Mouse (Mus musculus): ENCODE measurements around the gene Nipal1.

Gene Nipal1

GRCm38 (mm10) chr5:72647418-72647907 lies at the start of gene Nipal1:
Nipal1 (plus strand) TSS chr5:72647795.
- ChIA-PET POLR2A (interaction anchor here in 2 of 4 experiments (0.5 to 0.8 kb wide), 3 partner anchors 63 to 475 kb away, joined by 3 read pairs; partner anchors contain the start of gene Nfxl1 (in 1 of the 2)), CTCF (interaction anchor here in 3 of 4 experiments (0.5 to 3.0 kb wide), 3 partner anchors 17 to 308 kb away, joined by 3 to 14 read pairs (median 3); no protein-coding TSS in a partner anchor)

- ChIA-PET CTCF (interaction anchor here (0.6 to 1.8 kb wide), 17 partner anchors 10 to 448 kb away, joined by 3 to 14 read pairs (median 3); partner anchors contain the start of gene Gm5868 (in 1 of the 4)), POLR2A (interaction anchor here in 2 of 4 experiments (1.2 kb wide), 2 partner anchors 41 to 42 kb away, joined by 3 read pairs; partner anchors contain the start of gene Nfxl1 (in 2 of the 2))
Observed at GRCm38 (mm10) chr5:72601006-72601405, 46.6 kb upstream of the Nipal1 start.

DNA sequence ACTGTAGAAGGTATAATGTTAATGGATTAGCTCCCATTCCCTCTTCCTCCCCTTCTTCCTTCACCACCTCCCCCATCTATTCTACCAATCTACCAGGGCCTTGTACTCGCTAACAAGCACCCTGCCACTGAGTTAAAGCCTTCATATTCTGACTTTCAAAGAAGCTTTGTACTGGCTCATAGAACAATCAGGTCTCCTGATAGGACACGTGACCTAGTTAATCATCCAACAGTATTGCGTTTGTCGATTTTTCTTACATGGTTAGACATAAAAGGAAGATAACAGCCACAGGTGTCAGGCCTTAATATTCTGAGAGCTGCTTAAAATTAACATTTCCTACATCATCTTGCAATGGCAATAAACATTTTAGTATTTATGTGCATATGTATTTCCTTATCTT lies 44.5 kb upstream of the Nipal1 start:
- POLR2A ChIA-PET = no interaction called here

DNA sequence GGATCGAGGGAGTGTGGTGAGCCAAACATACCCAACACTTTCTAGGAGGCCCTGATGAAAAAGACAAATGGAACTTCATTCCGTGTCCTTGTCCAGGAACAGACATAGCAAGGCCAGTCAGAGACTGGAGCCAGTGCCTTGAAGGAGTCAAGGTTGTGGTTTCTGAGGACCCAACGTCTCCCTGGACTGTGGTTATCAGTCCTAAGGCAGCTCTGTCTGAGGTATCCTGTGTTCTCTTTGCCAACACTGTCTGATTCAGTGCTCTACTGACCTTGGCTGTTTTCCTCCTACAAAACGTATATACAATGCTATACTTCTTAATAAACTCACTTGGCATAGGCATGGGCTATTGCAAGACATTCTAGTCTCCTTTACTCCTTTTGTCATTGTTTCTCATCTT lies 30.2 kb upstream of the Nipal1 start:
- POLR2A ChIA-PET = no interaction called here
- CTCF ChIA-PET = no interaction called here

More for the DNA sequence above, 44.5 kb upstream of the Nipal1 start:
- CTCF ChIA-PET = no interaction called here

DNA sequence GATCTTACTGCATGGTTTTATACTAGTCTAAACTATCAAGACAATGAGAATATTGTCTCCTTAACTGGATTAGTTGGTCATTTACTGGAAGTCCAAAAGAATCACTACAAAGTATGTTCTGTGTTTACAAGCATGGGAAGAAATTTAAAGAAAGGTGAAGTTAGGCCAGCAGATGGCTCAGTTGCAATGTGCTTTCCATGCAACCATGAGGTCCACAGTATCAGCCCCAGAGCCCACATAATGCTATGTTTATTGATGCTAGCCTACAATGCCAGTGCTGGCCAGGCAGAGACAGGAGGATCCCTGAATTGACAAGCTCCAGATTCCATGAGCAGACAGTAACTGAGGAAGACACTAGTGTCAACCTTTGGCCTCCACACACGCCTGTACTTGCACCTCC lies 26.6 kb upstream of the Nipal1 start:
- ChIA-PET POLR2A (no interaction called here), CTCF (interaction anchor here in 1 of 4 experiments (0.6 kb wide), 1 partner anchor 45 kb away, joined by 9 read pairs; no protein-coding TSS in a partner anchor)

DNA sequence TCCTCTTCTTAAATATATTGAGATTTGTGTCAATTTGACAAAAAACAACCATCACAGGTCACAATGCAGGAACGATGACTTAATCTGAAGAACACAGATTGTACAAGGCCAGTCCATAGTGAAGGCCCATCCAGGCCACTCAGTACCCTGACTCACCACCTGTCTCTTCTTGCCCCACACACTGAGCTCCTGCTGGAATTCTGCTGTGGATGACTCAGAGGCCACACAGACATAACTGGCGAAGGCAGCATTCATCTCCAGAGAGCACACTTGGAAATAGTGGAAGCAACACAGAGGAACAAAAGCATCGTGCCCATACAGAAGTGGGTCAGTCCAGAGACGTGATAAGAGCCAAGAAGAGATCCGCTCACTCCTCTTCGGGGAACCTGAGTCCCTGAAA lies 17.6 kb upstream of the Nipal1 start:
- ChIA-PET POLR2A (no interaction called here), CTCF (no interaction called here)

DNA sequence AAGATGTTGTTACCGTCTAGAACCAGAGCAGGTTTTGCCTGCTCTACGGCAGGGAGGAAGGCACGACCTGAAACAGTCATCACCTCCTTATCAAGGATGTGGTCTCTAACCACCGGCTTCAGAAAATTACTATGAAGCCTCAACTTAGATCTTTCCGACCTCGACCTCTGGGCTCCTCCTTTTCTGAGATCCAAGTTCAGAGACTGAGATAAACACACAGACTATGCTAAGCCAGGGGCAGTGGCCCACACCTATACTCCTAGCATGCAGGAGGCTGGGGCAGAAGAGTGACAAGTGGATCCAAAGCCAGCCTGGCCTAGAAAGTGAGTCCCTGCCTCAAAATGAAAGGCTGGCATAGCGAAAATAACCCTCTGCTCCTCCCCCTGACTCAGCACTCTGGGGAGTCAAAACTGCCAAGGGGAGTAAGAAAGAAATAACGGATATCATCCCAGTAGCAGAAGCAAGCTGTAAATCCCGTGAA lies 12.8 kb upstream of the Nipal1 start:
- ChIA-PET CTCF (no interaction called here), POLR2A (no interaction called here)

- POLR2A ChIA-PET = no interaction called here
- CTCF ChIA-PET = no interaction called here
Observed at GRCm38 (mm10) chr5:72636122-72636521, 11.5 kb upstream of the Nipal1 start.

DNA sequence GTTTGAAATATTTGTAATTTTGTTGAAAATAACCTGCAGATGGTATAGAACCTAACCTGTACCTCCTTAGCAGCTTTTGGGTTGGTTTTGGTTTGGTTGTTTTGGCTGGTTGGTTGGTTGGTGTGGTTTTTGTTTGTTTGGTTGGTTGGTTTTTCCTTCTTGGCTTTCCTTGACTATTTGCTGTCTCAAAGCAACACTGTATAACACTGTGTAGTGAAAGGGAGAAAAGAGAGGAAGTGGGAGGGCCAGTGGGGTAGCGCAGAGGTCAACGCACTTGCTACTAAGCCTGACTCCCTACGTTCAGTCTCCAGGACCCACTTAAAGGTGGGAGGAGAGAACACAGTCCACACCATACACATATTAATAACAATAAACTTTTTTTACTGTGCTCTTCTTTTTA lies 11.0 kb upstream of the Nipal1 start:
- CTCF ChIA-PET = no interaction called here

GRCm38 (mm10) chr5:72640072-72640471 lies 7.5 kb upstream of the Nipal1 start:
- ChIA-PET POLR2A (no interaction called here), CTCF (no interaction called here)

More for the DNA sequence above, 11.0 kb upstream of the Nipal1 start:
- POLR2A ChIA-PET = no interaction called here

DNA sequence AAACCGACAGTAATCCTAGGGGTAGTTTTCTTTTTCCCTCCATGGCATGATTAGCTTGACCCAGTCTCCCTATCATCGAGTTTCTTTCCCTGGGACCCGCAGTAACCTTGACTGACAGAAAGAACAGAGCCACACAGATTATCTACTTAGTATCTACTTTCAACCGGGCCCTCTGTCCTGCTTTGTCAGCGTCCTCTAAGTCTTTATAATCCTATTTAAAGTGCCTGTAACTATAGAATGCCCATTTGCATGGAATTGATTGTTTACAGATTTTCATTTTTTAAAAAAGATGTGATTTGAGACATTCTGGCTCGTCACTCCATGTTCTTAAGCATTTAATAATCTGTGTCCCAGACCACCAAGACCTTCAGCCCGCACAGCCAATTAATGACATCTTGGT lies 3.9 kb upstream of the Nipal1 start:
- POLR2A ChIA-PET = interaction anchor here in 1 of 4 experiments (0.6 kb wide), 1 partner anchor 141 kb away, joined by 3 read pairs; no protein-coding TSS in a partner anchor
- CTCF ChIA-PET = no interaction called here

DNA sequence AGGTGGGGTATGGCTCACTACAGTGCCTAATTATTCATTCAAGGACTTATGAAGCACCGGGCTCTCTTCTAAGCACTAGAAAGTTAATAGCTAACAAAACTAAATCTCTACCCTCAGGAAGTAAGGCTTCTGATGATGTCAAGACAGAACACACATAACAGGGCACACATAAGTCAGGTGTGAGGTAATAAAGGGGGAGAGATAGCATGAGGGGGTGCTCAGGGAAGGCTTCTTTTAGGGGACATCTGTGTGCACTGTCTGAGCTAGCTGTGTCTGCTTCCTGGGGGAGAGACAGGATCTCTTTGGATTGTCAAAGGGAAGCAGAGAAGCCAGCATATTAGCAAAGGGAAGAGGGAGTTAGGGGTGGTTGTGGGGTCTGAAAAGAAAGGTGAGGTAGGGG lies 3.4 kb upstream of the Nipal1 start, which contains the start of gene Cnga1:
Gene Cnga1, minus strand, starts transcription at position 101 of the 400 bp plus-strand sequence.
- ChIA-PET CTCF (interaction anchor here in 2 of 4 experiments (1.2 to 1.7 kb wide), 2 partner anchors 18 to 43 kb away, joined by 4 to 5 read pairs; no protein-coding TSS in a partner anchor), POLR2A (interaction anchor here in 1 of 4 experiments (0.5 kb wide), 1 partner anchor 158 kb away, joined by 3 read pairs; no protein-coding TSS in a partner anchor)

DNA sequence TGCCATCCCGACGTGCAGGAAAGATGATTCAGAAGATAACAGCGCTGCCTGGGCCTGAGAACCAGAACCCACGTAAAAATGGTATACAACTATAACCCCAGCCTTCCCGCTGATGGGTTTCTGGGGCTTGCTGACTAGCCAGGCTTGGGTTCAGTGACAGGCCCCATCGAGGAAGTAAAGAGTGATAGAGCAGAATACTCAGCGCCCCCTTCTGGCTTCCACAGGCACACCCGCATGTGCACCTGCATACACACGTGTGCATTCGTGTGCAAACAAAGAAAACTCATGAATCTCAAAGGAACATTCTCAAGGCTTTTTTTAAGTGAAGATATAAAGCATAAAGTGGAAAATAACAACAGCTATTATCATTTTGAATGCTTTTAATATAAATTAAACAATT lies 1.5 kb upstream of the Nipal1 start:
- CTCF ChIA-PET = interaction anchor here in 1 of 4 experiments (1.7 kb wide), 1 partner anchor 45 kb away, joined by 5 read pairs; no protein-coding TSS in a partner anchor
- POLR2A ChIA-PET = no interaction called here

DNA sequence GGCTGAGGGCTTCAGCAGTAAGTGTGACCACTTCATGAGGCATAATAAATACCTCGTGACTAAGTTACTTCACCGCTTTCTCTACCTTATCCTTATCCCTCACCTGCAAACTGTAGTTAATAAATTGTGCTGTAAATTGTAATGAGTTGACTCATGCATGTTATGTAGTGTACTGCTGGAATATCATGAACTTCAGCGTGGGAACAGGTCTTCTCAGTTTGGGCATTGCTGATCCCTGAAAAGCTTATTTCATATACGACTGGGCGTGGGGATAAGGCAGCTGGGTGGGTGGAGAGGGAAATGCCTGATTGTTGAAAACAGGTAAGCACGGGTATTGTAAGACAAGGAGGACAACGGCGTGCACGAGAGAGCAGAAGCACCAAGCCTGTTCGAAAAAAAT lies 599 bp upstream of the Nipal1 start:
- ChIA-PET POLR2A (interaction anchor here in 2 of 4 experiments (0.5 kb wide), 2 partner anchors 63 to 88 kb away, joined by 3 read pairs; partner anchors contain the start of gene Nfxl1 (in 1 of the 2)), CTCF (interaction anchor here in 2 of 4 experiments (0.5 to 3.0 kb wide), 2 partner anchors 18 to 307 kb away, joined by 3 to 14 read pairs; no protein-coding TSS in a partner anchor)

GRCm38 (mm10) chr5:72647958-72648595 lies 482 bp downstream of the Nipal1 start:
- ChIA-PET CTCF (interaction anchor here in 3 of 4 experiments (0.5 to 3.0 kb wide), 4 partner anchors 16 to 298 kb away, joined by 3 to 14 read pairs (median 3); no protein-coding TSS in a partner anchor), POLR2A (interaction anchor here in 1 of 4 experiments (0.8 kb wide), 1 partner anchor 476 kb away, joined by 3 read pairs; no protein-coding TSS in a partner anchor)

GRCm38 (mm10) chr5:72648987-72649735 lies 1.6 kb downstream of the Nipal1 start:
- POLR2A ChIA-PET = no interaction called here

DNA sequence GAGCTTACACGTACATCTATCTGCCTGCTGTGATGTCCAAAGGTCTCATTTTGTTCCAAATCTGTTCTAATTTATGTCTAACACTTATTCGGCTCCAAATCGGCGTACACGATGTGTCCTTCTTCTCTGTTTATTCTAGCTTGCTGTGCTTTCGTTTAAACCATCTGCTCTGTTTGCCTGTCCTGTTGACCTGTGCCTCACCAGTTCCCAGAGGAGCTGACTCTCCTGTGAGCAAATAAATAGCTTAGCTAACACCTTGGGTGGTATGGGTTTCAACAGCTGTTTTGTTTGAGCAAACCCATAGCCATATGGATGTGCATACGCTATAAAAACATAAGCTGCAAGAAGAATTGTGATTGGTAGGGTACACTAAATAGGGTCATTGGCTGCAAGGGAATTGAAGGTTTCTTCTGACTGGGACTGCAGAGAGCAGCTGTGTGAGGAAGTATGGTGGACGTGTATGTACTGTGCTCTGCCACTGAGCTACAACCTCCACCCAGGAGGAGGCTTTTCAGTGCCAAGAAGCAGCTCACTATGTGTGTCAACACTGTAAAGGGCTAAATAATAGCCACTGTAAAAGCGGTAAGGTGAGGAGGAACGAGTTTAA lies 5.6 kb downstream of the Nipal1 start:
- CTCF ChIA-PET = interaction anchor here in 3 of 4 experiments (0.6 to 1.9 kb wide), 5 partner anchors 12 to 57 kb away, joined by 3 to 6 read pairs (median 3); no protein-coding TSS in a partner anchor
- POLR2A ChIA-PET = interaction anchor here in 1 of 4 experiments (0.9 kb wide), 1 partner anchor 20 kb away, joined by 3 read pairs; no protein-coding TSS in a partner anchor

More at GRCm38 (mm10) chr5:72648987-72649735, 1.6 kb downstream of the Nipal1 start:
- CTCF ChIA-PET = interaction anchor here in 2 of 4 experiments (0.6 to 3.0 kb wide), 4 partner anchors 16 to 299 kb away, joined by 3 to 16 read pairs (median 8); no protein-coding TSS in a partner anchor

DNA sequence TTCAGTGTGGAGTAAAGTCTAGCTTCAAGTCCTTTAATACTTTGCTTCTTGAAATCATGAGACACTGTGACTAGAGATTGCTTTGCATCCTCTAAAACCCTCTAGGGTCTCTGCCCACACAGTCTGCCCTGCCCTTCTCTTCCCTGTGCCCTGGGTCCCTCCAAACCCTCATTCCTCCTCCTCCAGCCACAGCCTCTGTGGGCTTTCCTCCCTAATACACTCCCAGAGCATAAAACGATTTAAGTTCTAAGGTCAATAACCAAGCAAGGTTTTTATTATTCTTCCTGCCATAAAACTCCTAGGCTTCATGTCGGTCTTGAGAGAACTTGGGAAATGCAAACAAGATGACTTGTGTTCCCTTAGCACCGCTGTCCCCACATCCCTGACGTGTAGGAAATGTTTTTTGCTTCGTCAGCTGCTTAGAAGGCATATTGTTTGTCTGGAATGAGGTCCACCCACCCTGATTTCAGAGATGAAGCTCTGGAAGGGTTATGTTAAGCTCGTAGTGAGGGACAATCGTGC lies 8.7 kb downstream of the Nipal1 start:
- ChIA-PET POLR2A (no interaction called here), CTCF (interaction anchor here in 2 of 4 experiments (1.6 to 1.7 kb wide), 2 partner anchors 9 kb away, joined by 4 to 5 read pairs; no protein-coding TSS in a partner anchor)

All from embryonic stem cell, embryonic (primary cell).